Mouse (Mus musculus): ENCODE data around the gene Nexn.
A peak's percentile ranks its signal among the peaks of the same experiment; 100 is the strongest.

Nexn gene

DNA sequence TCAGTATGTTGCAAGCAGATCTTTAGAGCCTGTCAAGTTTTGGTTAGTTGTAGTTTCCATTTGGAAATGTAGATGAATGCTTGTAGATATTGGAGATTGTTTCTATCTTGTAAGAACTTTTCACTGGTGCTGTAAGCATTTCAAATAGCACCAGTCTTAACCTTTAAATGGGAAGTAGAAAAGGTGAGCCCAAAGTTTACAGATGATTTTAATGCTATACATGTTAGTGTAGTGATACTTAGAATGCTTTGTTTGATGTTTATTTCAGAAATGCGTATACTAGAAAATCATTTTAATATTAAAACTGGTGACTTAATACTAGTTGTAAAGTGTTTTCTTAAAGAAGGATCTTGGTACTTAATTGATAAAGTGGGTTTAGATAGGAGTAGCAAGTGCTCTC is 30.3 kb downstream of the Nexn start:
- DNase-seq (ENCODE audit: low spot score) = no peak

DNA sequence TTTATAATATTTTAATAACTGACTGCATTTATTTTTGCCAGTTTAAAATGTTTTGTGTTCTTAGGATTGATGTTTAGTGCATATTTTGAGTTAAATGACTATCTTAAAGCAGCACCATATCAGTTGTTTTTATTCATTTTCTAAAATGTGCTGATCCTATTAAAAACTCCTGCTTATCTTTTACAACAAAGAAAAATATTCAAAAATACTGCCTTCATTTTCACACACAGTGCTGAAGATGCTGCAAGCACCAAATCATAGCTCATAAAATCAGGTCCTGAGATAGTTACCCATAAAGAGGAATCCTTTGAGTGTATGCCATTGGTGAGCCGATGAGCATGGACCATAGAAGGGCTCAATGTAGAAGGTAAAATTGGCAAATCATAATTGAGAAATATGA is 30.9 kb downstream of the Nexn start:
- DNase-seq (ENCODE audit: low spot score) = no peak

DNA sequence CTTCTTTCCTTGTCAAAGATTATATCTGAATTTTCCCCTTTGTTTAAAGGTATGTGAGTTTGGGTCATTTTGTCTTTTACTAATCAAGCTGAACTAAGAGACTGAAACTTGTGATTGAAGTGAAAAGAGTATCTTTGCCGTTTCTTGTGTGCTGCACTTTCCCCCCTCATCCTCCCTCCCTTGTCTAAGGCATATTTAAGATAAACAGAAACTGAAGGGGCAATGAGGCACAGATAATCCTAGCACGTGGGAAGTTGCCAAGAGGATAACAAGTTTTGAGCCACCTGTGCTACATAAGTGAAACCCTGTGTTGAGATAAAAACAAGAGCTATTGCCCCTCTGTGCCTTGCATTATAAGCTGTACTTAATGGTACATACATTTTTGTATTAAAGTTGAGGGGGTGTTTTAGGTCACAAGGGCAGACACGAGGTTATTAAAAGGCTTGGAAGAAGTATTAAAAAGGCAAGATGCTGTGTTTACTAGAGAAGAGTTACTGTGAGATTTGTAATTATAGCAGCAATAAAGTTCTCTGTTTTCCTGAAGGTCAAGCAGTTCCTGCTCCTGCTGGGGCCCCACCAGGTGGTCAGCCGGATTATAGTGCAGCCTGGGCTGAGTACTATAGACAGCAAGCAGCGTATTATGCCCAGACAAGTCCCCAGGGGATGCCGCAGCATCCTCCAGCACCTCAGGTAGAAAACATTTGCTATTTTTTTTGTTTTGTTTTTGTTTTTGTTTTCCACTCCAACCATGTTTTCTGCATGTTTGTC is 34.6 kb downstream of the Nexn start:
- DNase-seq (ENCODE audit: low spot score) = no peak

DNA sequence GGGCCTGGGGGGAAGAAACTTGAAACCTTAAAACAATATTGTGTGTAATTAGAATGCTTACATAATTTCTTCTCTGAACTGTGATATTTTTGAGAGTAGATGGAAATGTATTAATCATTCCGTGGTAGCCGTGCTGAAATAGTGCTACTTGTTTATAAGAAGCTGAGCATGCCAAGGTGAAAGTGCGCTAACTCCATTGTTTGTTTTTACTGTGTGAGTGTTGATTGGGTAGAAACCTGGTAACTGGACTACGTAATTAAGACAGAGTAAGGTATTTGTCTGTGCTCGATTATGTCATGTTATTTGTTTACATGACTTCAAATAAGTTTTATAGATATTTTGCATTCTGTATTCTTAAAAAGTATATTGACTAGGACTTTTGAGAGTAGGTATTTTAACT is 36.9 kb downstream of the Nexn start:
- DNase-seq (ENCODE audit: low spot score) = peak; percentile 35

DNA sequence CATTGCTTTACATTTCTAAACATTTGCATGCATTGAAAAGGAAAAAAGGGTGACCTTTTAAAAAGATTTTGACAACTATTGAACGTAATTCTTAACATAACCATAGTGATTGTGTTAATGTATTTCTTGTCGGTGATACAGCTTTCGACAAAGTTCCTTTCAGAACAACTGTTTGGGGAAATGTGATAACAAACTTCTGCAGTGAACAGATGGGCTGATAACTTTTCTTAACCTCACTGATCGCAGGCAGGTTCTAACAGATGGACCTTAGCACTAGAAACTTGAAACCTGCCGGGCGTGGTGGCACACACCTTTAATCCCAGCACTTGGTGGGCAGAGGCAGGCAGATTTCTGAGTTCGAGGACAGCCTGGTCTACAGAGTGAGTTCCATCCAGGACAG is 37.3 kb downstream of the Nexn start:
- DNase-seq (ENCODE audit: low spot score) = no peak

DNA sequence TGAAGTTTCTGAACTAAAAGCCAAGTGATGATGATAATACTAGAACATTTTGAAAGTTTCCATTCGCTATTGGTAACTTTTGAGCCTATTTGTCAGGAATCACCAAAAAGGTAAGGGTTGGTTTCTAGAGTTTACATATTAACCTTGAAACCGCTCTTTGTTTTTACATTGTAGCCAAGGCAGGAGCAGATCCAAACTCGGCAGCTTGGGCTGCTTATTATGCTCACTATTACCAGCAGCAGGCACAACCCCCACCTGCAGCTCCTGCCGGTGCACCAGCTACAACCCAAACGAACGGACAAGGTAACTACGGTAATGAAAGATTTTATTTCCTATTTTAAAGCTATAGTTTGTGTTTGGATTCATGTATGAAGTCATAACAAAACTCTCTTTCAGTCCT is 40.2 kb downstream of the Nexn start:
- no peak for DNase-seq (ENCODE audit: low spot score)

DNA sequence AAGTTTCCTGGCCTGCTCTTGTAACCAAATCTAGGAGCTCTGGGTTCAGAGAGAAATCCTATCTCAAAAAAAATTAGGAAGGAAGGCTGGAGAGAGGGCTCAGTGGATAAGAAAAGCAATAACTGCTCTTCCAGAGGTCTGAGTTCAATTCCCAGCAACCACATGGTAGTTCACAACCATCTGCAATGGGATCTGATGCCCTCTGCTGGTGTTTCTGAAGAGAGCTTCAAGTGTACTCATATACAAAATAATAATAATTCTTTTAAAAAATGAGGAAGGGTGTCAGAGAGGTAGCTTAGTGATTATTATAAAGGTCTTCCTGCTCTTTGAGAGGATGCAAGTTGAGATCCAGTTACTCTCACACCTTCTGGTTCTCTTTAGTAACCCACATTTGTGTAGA is 41.2 kb downstream of the Nexn start:
- DNase-seq (ENCODE audit: low spot score) = no peak

DNA sequence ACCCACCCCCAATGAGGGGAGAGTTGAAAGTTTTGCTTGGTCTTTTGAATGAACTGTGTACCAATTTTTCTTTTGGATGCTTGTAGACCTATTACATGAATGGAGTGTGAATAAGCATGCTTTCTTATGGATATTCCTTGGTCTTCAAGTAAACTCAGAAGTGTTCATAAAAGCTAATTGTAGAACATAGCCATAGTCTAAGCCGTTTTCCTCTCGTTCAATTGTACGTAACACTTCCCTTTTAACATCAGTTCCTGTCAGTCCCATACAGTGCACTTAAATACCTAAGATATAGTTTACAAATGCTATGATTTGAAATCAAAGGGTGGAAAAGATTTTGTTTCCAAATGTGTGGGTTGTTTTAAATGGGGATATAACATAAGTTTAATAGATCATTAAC is 52.7 kb downstream of the Nexn start:
- no peak for DNase-seq (ENCODE audit: low spot score)

DNA sequence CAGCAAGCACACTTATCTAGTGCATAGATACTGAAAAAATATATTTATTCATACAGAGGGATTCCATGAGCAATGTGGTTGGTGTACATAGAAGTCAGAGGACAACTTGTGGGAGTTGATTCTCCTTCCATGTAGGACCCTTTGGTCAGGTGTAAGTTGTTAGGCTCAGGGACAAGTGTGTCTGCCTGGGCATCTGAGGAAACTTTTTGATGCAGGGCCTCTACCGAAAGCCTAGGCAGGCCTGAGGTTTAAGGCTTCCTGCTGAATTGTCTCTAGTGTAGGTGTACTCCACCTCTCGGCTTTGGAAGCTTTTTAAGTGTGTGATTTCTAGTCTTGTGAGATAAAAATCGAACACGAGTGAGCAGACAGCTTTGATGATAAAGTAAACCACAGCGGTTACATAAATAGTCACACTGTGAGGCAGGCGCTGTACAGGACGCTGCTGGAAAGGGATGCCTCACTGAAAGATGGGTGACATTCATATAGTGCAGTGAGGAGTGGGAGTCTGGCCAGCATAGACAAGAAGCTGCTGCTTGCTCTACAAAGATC is 54.3 kb downstream of the Nexn start:
- peak; percentile 24 for DNase-seq (ENCODE audit: low spot score)

DNA sequence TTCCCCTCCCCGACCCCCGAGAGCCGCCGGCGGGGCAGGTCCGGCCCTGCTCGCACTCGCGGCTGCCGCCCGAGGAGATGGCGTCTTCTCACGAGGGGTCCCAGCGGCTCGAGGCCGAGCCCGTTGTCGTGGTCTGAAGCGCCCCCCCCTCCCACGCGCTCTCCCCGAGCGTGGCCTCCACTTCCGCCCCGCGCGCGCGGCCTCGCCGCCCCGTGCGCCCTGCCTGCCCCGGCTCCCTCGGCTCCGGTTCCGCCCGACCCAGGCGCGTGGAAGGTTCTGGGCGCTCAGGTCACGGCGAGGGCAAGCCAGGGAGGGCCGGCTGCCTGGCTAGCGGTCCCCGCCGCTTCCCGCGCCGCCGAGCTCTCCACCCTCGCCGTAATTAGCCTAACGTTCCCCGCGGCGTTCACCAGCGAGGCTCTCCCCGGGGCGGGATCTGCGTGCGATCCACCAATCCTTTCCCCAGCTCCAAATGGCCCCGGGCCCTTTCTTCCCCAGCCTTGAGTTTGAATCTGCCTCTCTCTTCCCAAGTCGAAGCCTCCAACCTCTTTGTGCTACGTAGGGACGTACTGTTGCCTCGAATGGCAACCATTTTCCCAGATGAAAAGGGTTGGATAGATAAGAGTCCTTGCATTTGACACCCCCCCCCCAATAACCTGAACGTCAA is 55.3 kb downstream of the Nexn start:
- DNase-seq (ENCODE audit: low spot score) = peak; percentile 78

DNA sequence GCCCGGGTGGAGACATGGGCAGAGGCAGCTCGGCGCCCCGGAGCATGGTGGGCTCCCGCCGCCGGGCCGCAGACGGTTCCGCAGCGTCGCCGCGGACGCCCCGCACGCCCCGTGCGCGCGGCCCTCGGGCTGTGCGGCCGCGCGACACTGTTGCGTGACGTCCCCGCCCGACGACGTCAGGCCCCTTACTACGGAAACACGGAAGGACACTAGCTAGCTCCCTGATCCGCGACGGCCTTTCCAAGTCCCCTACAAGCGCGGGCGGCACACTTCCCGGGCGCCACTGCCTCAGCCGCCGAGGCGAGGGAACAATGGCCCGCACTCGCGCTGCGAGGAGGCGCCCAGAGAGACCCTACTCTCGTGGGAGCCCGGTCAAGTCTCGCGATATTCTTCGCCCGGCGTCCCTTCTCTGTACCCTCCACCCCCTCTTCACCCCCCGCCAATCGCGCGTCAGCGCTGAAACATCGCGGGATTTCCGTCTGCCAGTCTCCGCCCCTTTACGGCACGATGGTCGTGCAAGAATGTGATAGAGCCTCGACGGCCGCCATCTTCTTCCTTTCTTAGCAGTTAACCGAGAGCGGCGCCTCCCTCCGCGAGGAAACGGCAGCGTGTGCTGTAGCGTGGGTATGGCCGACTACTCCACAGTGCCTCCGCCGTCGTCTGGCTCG is 56.0 kb downstream of the Nexn start, which contains the start of the genes Dnajb4 and Fubp1:
Dnajb4 (minus strand) TSS at position 336 of the 668 bp plus-strand sequence.
Fubp1 (plus strand) TSS at position 456 of the 668 bp plus-strand sequence.
- DNase-seq (ENCODE audit: low spot score) = peak; percentile 99

DNA sequence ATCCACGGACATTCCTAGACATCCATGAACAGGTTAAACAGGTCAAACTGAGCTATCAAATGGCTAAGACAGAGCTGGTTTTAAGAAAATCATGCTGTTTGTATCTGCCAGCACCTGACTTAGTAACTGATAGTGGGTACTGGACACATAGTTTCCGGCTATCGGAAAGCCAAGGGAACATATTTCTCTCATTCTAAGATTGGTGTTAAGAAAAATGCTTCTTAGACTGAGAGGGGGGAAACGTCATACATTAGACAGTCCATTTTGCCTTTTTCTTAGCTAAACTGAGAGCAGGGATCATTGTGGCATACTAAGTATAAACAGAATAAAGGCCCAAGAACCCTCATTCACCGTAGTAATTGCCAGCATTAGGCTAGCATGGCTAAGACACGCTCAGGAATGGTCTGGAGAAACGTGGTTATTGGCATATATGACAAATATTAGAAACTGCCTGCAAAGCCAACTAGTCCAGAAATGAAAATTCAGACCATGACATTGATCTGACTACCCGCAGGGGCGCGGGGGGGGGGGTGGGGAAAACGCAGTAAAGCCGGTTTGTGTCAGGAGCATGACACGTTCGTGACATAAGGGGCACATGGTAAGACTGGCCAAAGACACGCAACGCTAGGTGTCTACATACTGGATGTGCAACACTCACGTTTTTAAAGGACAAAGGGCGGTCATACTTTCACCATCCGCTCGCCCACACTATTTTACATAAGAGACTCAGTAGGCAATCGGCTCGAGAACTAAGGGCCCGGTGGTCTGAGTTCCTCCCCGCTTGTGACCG is 56.8 kb downstream of the Nexn start:
- peak; percentile 76 for DNase-seq (ENCODE audit: low spot score)

DNA sequence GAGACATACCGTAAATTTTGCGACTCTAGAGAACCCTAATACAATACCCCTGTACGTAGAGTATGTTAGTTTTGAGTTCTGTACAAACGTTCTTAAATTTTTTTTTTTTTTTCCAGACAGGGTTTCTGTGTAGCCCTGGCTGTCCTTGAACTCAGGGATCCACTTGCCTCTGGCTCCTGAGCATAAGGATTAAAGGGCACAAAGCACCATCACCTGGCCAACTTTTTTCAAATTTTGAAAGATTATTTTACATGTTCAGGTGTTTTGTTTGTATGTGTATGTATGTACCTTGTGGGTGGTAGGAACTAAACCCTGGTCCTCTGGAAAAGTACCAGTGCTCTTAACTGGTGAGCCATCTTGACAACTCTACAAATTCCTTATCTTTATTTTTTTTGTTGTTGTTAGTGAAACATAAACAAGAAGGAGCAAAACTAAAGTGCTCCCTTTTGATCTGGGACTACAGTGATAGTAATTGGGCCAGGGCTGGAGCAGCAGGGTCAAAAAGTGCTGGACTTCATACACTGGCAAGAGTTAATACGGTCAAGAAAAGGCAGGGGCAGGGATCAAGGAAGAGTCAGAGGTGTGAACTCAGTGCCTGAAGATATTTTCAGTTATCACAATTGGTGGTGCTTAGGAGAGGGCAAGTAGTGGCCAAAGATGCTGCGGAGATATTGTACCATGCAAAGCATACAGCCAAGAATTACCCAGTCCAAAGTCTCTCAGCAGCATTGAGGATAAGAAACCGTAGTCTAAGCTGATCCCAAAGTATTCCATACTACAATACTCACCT is 57.9 kb downstream of the Nexn start:
- no peak for DNase-seq (ENCODE audit: low spot score)

DNA sequence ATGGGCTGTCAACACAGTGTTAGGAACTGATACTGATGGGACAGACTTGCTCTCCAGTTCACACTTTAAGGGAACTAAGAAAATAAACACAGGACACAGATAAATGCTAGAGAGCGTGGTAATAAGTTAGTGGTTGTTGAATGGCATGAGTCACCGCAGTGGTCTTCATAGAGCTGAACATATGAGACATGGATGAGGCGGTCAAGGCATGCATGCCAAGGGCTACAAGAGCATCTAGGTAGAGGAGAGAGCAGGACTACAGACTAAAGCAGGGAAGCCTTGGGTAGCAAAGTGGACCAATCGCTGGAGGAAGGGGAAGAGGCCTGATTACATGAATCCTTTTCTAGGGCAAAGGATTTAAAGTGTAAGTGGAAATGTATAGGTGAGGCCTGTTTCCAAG is 59.0 kb downstream of the Nexn start:
- DNase-seq (ENCODE audit: low spot score) = no peak

DNA sequence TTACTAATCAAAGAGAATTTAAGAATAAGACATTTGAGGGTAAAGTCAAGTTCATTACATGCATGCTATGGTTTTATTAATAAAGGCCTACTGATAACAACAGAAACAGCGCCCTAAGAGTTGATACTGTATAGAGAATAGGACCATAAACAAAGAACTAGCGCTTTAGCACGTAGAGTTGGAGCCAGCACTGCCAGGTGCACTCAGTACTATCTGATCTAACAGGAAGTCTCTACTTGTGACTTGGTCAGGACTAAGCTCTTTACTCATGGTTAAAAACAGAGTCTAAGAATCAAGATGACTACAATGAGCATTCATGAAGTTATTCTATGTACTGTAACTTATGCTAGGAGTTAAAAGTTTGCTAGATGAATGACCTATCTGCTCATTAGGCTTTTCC is 61.6 kb downstream of the Nexn start:
- no peak for DNase-seq (ENCODE audit: low spot score)

DNA sequence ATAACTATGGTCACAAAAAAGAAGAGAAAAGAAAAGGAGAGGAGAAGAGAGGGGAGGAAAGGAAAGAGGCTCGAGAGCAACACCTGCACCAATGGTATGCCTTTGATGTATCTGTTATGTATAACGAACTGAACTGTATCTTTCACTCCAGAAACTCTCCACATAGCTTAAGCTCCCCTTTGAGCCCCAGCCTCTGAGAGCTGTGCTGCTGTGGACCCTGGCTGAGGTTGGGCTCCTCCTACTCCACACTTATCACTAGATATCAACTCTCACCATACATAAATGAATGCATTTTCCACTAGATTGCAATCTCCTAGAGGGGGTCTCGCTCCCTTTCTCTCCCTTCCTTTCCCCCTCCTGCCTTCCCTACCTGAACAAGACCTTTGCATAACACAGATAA is 62.2 kb downstream of the Nexn start:
- no peak for DNase-seq (ENCODE audit: low spot score)

DNA sequence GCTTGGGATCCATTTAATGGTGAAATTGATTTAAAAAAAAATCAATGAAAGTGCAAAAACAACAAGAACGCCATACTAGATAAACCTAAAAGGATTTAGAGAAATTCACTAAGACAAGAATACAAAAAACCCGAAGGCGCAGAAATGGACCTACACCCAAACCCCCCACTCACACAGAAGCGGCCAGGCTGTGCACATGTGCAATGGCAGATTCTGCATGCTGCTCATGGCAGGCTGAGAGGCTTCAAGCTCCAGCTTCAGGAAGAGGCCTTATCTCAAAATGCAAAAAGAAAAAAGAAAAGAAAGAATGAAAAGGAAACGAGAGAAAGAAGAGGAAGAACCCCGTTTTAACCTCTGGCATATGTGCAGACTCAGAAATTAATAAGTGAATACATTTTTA is 62.7 kb downstream of the Nexn start:
- DNase-seq (ENCODE audit: low spot score) = no peak

DNA sequence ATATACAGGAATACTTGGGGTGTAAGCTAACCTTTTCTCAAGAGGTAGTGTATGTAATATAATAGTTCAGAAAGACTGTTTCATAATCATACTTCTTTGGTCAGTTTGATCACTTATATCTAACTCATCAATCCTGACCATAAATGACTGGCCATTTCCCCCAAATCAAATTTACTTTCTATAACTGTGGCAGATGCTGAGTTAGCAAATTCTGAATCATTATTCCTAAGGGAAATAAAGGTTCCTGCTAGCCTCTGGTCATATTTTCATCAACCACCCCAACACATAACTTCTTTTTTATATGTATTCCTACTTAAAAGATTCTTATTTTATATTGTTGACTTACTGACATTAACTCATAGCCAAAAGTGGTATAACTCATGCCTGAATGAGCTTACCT is 63.2 kb downstream of the Nexn start:
- no peak for DNase-seq (ENCODE audit: low spot score)

DNA sequence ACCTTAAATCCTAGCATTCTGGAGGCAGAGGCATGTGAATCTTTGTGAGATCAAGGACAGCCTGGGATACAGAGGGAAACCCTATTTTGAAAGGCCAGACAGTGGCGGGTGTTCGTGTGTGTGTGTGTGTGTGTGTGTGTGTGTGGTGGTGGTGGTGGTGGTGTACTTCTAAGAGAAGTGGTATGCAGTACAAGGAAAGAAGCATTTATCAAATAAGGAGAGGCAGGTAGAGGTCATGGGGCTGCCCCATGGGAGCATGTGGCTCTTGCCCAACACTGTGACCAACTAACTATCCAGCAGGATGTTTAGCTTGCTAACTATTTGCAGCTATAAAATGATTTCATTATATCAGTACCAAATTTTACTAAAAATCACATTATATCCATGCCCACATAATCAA is 64.5 kb downstream of the Nexn start:
- no peak for DNase-seq (ENCODE audit: low spot score)

DNA sequence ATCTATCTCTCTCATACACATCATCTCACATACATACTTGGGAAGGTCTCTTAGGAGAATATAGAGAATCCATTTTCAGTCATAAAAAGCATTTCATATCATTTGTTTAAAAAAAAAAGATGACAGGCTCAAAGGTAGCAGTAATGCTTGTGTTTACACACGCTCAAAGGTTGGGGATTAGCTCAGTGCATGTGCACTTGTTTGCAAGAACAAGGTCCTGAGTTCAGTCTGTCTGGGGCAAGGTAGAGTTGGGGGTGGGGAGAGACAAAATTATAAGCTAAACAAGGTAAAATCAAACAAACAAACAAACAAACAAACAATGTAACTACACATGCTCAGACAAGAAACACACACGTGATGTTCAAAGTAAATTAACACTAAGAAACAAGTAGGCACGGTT is 65.0 kb downstream of the Nexn start:
- no peak for DNase-seq (ENCODE audit: low spot score)

DNA sequence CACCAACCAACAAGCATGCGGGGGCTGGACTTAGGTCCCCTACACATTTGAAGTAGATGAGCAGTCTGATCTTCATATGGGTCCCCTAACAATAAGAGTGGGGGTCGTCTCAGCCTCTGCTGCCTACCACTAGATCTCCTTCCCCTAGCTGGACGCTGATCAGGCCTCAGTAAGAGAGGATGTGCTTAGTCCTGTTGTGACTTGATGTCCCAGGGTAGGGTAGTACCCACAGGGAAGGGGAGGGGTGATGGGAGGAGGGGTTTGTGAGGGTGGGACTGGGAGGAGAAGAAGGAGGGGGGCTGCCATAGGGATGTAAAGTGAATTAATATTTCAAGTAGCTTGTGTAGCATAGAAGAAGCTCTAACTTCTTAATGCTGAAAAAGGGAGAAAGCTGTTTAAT is 67.0 kb downstream of the Nexn start:
- no peak for DNase-seq (ENCODE audit: low spot score)
